Mouse (Mus musculus) thymus, adult 2 months (tissue): ENCODE results near the gene Abca8b.

Source experiments
- CTCF ChIP-seq: fragments of 200-500 bp; IDR thresholded peaks from 2 replicates; pipeline ENCODE4 v1.5.1; 2012; ENCODE audit warnings: mild to moderate bottlenecking, control low read depth, low read length, moderate library complexity, borderline replicate concordance; ENCODE audit not compliant: control insufficient read depth, poor library complexity, insufficient read depth; ENCODE audit errors: extremely low read depth
- POLR2A ChIP-seq: fragments of 200-500 bp; IDR thresholded peaks from 2 replicates; pipeline ENCODE4 v1.6.1; 2012; ENCODE audit warnings: mild to moderate bottlenecking, low read length, control low read depth, moderate library complexity; ENCODE audit not compliant: control insufficient read depth, poor library complexity, insufficient read depth; ENCODE audit errors: extremely low read depth

- TF ChIP-seq POLR2A: no peak
- TF ChIP-seq CTCF: no peak
These were observed at the start of gene Abca8b for GRCm38 (mm10) chr11:109995624-109996023.
